Mouse (Mus musculus) limb, embryonic 11.5 days (tissue): ENCODE measurements around the gene Eif5. TPM values are rescaled to one million over a fixed set of nuclear protein-coding genes. Genes with fewer than 3 reads are reported as not detected.
A peak's percentile ranks its signal among the peaks of the same experiment; 100 is the strongest.

Experiments
- ATAC-seq: fragments of 200-750 bp; cut with Nextera tagmentation; 2 replicates; pipeline ENCODE4 v1.8.0; 2017; ENCODE audit warnings: low read depth; ENCODE audit not compliant: insufficient number of reproducible peaks, low FRiP score, low TSS enrichment
- DNase-seq: peaks from one replicate; pipeline ENCODE4 v3.0.0-alpha.2; 2015; ENCODE audit warnings: low spot score
- H3K27ac ChIP-seq: fragments of 300-500 bp; sonication (generic); replicated peaks from 2 replicates; pipeline ENCODE4 v1.5.1; 2014; ENCODE audit warnings: low read depth, mild to moderate bottlenecking, low read length
- H3K27me3 ChIP-seq: fragments of 300-500 bp; sonication (generic); 2 replicates; pipeline ENCODE4 v1.6.1; 2014; ENCODE audit warnings: mild to moderate bottlenecking, low read length, mixed read lengths; ENCODE audit not compliant: control insufficient read depth, insufficient read depth
- H3K36me3 ChIP-seq: fragments of 300-500 bp; sonication (generic); 2 replicates; pipeline ENCODE4 v1.6.1; 2014; ENCODE audit warnings: mild to moderate bottlenecking, low read length, moderate library complexity, mixed read lengths; ENCODE audit not compliant: control insufficient read depth, insufficient read depth
- H3K4me1 ChIP-seq: fragments of 300-500 bp; sonication (generic); 2 replicates; pipeline ENCODE4 v1.6.1; 2014; ENCODE audit warnings: low read length, mixed read lengths; ENCODE audit not compliant: control insufficient read depth, insufficient read depth
- H3K4me2 ChIP-seq: fragments of 300-500 bp; sonication (generic); 2 replicates; pipeline ENCODE4 v1.6.1; 2014; ENCODE audit warnings: low read depth, mild to moderate bottlenecking, moderate library complexity; ENCODE audit not compliant: severe bottlenecking
- H3K4me3 ChIP-seq: fragments of 300-500 bp; sonication (generic); 2 replicates; pipeline ENCODE4 v1.5.1; 2014; ENCODE audit warnings: low read depth, low read length
- H3K9ac ChIP-seq: fragments of 300-500 bp; sonication (generic); 2 replicates; pipeline ENCODE4 v1.6.1; 2014; ENCODE audit warnings: mild to moderate bottlenecking, low read length
- H3K9me3 ChIP-seq: fragments of 300-500 bp; sonication (generic); 2 replicates; pipeline ENCODE4 v1.6.1; 2016; ENCODE audit warnings: low read length; ENCODE audit not compliant: control insufficient read depth
- WGBS: fragments of 180-500 bp; shearing (Covaris S2); extraction: QIAGEN DNeasy Blood & Tissue Kit; methylation state at CpG from one replicate; pipeline ENCODE4 v1.1.7; 2014; 5-methylcytosine and 5-hydroxymethylcytosine counted together
- polyA plus RNA-seq: library from polyadenylated mRNA; unstranded; fragments of >200 nt; fragmentation: Nextera tagmentation; extraction: Ambion mirVana; gene quantifications from 2 replicates; pipeline ENCODE4 v1.2.1, GENCODE M21; 2014

Eif5 gene
- polyA plus RNA-seq, 1 experiment from 2014 or later = 666 TPM

- no peaks in the 10 kb centered on the region for H3K27me3 ChIP-seq
- no peak overlapping the region for H3K27ac ChIP-seq
- no peaks in the 10 kb centered on the region for H3K36me3 ChIP-seq
- ATAC-seq (no peak), DNase-seq (no peak)
- no peak overlapping the region for H3K4me2 ChIP-seq
- H3K4me1 ChIP-seq = 0 out of 2 replicates have a peak, but pooled peaks cover 4% of the 10 kb centered on the region
- no peak overlapping the region for H3K9ac ChIP-seq
- WGBS = 64% methylated on average over 18 of the region's 18 CpGs
- H3K9me3 ChIP-seq = no peaks in the 10 kb centered on the region
- no peak overlapping the region for H3K4me3 ChIP-seq
Observed at GRCm38 (mm10) chr12:111559647-111560258, 21.9 kb downstream of the Eif5 start.

GRCm38 (mm10) chr12:111560286-111560685, 22.5 kb downstream of the Eif5 start:
- ATAC-seq (no peak), DNase-seq (no peak)
- no peak overlapping the region for H3K4me2 ChIP-seq
- H3K27ac ChIP-seq = no peak overlapping the region
- H3K4me1 ChIP-seq = 0 out of 2 replicates have a peak, but pooled peaks cover 4% of the 10 kb centered on the region
- no peaks in the 10 kb centered on the region for H3K36me3 ChIP-seq
- H3K4me3 ChIP-seq = no peak overlapping the region
- H3K27me3 ChIP-seq = no peaks in the 10 kb centered on the region
- 72% methylated on average over 5 of the region's 5 CpGs for WGBS
- H3K9ac ChIP-seq = no peak overlapping the region
- H3K9me3 ChIP-seq = no peaks in the 10 kb centered on the region

- no peaks in the 10 kb centered on the region for H3K27me3 ChIP-seq
- no peaks in the 10 kb centered on the region for H3K9me3 ChIP-seq
- DNase-seq (no peak), ATAC-seq (no peak)
- 49% methylated on average over 4 of the region's 4 CpGs for WGBS
- H3K4me2 ChIP-seq = no peak overlapping the region
- no peak overlapping the region for H3K27ac ChIP-seq
- no peaks in the 10 kb centered on the region for H3K36me3 ChIP-seq
- H3K4me1 ChIP-seq = 0 out of 2 replicates have a peak, but pooled peaks cover 4% of the 10 kb centered on the region
- no peak overlapping the region for H3K4me3 ChIP-seq
- H3K9ac ChIP-seq = no peak overlapping the region
Observed at GRCm38 (mm10) chr12:111562276-111562814, 24.5 kb downstream of the Eif5 start.

GRCm38 (mm10) chr12:111563076-111563629, 25.3 kb downstream of the Eif5 start:
- Histone ChIP-seq H3K4me1 (0 out of 2 replicates have a peak, but pooled peaks cover 4% of the 10 kb centered on the region), H3K27ac (no peak overlapping the region), H3K9me3 (no peaks in the 10 kb centered on the region), H3K4me3 (no peak overlapping the region), H3K36me3 (no peaks in the 10 kb centered on the region), H3K27me3 (no peaks in the 10 kb centered on the region), H3K4me2 (no peak overlapping the region), H3K9ac (no peak overlapping the region)
- WGBS = 39% methylated on average over 5 of the region's 5 CpGs
- DNase-seq (no peak), ATAC-seq (no peak)

- no peak overlapping the region for H3K27ac ChIP-seq
- no peaks in the 10 kb centered on the region for H3K27me3 ChIP-seq
- 0 out of 2 replicates have a peak, but pooled peaks cover 4% of the 10 kb centered on the region for H3K4me1 ChIP-seq
- ATAC-seq (no peak), DNase-seq (no peak)
- WGBS = 76% methylated on average over 5 of the region's 5 CpGs
- no peaks in the 10 kb centered on the region for H3K9me3 ChIP-seq
- H3K4me2 ChIP-seq = no peak overlapping the region
- no peaks in the 10 kb centered on the region for H3K36me3 ChIP-seq
- H3K4me3 ChIP-seq = no peak overlapping the region
- H3K9ac ChIP-seq = no peak overlapping the region
Observed at GRCm38 (mm10) chr12:111565363-111565762, 27.5 kb downstream of the Eif5 start.

GRCm38 (mm10) chr12:111568836-111569235, 31.0 kb downstream of the Eif5 start:
- H3K9ac ChIP-seq = no peak overlapping the region
- H3K4me1 ChIP-seq = 0 out of 2 replicates have a peak, but pooled peaks cover 3% of the 10 kb centered on the region
- no peaks in the 10 kb centered on the region for H3K9me3 ChIP-seq
- DNase-seq (no peak), ATAC-seq (no peak)
- H3K27me3 ChIP-seq = no peaks in the 10 kb centered on the region
- H3K36me3 ChIP-seq = no peaks in the 10 kb centered on the region
- no peak overlapping the region for H3K4me3 ChIP-seq
- 68% methylated on average over 11 of the region's 11 CpGs for WGBS
- H3K27ac ChIP-seq = no peak overlapping the region
- H3K4me2 ChIP-seq = no peak overlapping the region

- Histone ChIP-seq H3K27ac (no peak overlapping the region), H3K9ac (no peak overlapping the region), H3K9me3 (no peaks in the 10 kb centered on the region), H3K4me3 (no peak overlapping the region), H3K4me2 (no peak overlapping the region), H3K36me3 (no peaks in the 10 kb centered on the region), H3K4me1 (peaks cover 3% of the 10 kb centered on the region; the same call in 1 of the 2 replicates), H3K27me3 (no peaks in the 10 kb centered on the region)
- WGBS = 74% methylated on average over 7 of the region's 7 CpGs
- no peak for ATAC-seq
- no peak for DNase-seq
Observed at GRCm38 (mm10) chr12:111572406-111572805, 34.6 kb downstream of the Eif5 start.

- H3K4me3 ChIP-seq = peak overlapping the region; percentile 91
- H3K27ac ChIP-seq = no peak overlapping the region
- no peak for DNase-seq
- H3K9ac ChIP-seq = peak overlapping the region; percentile 24; the same call in 1 of the 2 replicates
- peak overlapping the region; percentile 82 for H3K4me2 ChIP-seq
- H3K9me3 ChIP-seq = no peaks in the 10 kb centered on the region
- H3K36me3 ChIP-seq = no peaks in the 10 kb centered on the region
- WGBS = 57% methylated on average over 6 of the region's 6 CpGs
- peaks cover 3% of the 10 kb centered on the region; the same call in 1 of the 2 replicates for H3K4me1 ChIP-seq
- no peaks in the 10 kb centered on the region for H3K27me3 ChIP-seq
- no peak for ATAC-seq
Observed at GRCm38 (mm10) chr12:111573315-111573714, 35.5 kb downstream of the Eif5 start.
